Mouse (Mus musculus): ENCODE data around the gene Rit1. TPM values are rescaled to one million over a fixed set of nuclear protein-coding genes. Genes with fewer than 3 reads are reported as not detected.
"Not testable (repeated sequence)": the region's sequence is repeated elsewhere in the genome, so short reads cannot be mapped to it uniquely, and the experiment has no call there.

Gene Rit1
- polyA plus RNA-seq, 1 experiment from 2014 or later = 36.0 TPM

DNA sequence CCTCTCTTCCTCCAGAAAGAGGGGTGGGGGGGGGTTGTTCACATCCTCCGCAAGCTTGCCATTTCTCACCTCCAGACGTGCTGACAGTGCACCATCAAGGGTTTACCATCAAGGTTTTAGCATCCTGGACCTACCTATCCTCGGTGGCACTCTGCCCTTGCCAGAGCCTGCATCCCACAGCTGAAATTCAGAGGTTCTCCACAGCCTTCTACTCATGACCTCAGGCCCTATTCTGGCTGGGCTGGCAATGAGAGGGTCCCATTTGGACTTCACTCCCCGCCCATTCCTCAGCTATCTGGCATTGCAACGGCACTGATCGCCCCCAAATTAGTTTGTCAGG, 55.3 kb downstream of the Rit1 start:
- 6% methylated on average over 3 of the region's 6 CpGs for whole genome bisulfite sequencing
- H3K4me2 ChIP-seq (ENCODE audit: low read depth, severe bottlenecking) = peak overlapping the region; percentile 41
- not testable (repeated sequence) for H3K4me1 ChIP-seq (ENCODE audit: control insufficient read depth, insufficient read depth, low read length); DNase-seq (ENCODE audit: low spot score); H3K36me3 ChIP-seq (ENCODE audit: control insufficient read depth, insufficient read depth, low read length); H3K9ac ChIP-seq (ENCODE audit: low read length); H3K9me3 ChIP-seq (ENCODE audit: control insufficient read depth, low read length); ATAC-seq (ENCODE audit: insufficient number of reproducible peaks, low FRiP score, low TSS enrichment, low read depth); H3K27me3 ChIP-seq (ENCODE audit: control insufficient read depth, insufficient read depth, low read length)
- H3K4me3 ChIP-seq (ENCODE audit: low read depth, low read length) = peak overlapping the region; percentile 34
- H3K27ac ChIP-seq (replicated peaks; ENCODE audit: low read depth, low read length) = peak overlapping the region; percentile 60

DNA sequence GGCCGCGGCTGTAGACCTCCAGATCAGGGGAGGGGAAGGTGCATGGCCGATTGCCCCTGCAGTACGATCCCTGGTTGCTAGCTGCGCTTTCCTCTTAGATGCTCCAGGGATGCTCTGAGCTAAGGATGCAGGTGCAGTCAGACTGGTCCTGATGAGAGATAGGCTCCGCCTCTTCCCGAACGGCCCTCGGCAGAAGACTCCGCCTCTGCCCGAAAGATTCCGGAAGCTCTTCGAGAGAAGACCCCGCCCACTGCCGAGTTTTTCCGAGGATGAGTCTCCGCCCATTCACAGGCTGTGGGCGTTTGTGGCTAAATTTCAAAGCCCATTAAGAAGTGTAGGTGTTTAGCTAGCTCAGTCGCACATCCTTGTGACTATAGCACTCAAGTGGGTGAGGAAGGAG, 55.8 kb downstream of the Rit1 start:
- WGBS = under 1% methylated on average over 17 of the region's 19 CpGs
- H3K4me1 ChIP-seq (ENCODE audit: control insufficient read depth, insufficient read depth, low read length); H3K9ac ChIP-seq (ENCODE audit: low read length); H3K4me3 ChIP-seq (ENCODE audit: low read depth, low read length); H3K27ac ChIP-seq (replicated peaks; ENCODE audit: low read depth, low read length); H3K27me3 ChIP-seq (ENCODE audit: control insufficient read depth, insufficient read depth, low read length); H3K36me3 ChIP-seq (ENCODE audit: control insufficient read depth, insufficient read depth, low read length); H3K9me3 ChIP-seq (ENCODE audit: control insufficient read depth, low read length): not testable (repeated sequence)
- 0 out of 2 replicates have a peak overlapping the region, but pooled peaks have one; percentile 15 for H3K4me2 ChIP-seq (ENCODE audit: low read depth, severe bottlenecking)
- peak; percentile 70 for ATAC-seq (ENCODE audit: insufficient number of reproducible peaks, low FRiP score, low TSS enrichment, low read depth)
- DNase-seq (ENCODE audit: low spot score) = peak; percentile 75

DNA sequence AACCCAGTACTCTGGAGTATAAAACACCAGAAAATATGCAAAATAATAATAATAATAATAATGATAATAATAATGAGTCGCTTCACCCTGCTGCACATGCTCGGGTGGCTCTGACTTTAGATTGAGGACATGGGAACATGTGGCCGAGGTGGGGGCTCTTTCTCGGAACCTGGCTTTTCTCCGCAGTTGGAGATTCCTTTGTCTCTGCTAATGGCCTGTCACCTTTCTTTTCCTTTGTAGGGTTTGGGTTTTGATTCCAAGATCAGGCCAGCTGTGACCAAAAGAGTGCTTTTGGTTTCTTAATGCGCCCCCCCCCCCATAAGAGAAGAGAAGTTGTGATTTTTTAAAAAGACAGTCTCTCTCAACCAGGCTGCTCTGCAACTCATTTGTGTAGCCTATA, 56.5 kb downstream of the Rit1 start:
- not testable (repeated sequence) for H3K4me1 ChIP-seq (ENCODE audit: control insufficient read depth, insufficient read depth, low read length); H3K9me3 ChIP-seq (ENCODE audit: control insufficient read depth, low read length); H3K9ac ChIP-seq (ENCODE audit: low read length); H3K27ac ChIP-seq (replicated peaks; ENCODE audit: low read depth, low read length); H3K36me3 ChIP-seq (ENCODE audit: control insufficient read depth, insufficient read depth, low read length); ATAC-seq (ENCODE audit: insufficient number of reproducible peaks, low FRiP score, low TSS enrichment, low read depth); H3K4me2 ChIP-seq (ENCODE audit: low read depth, severe bottlenecking); H3K27me3 ChIP-seq (ENCODE audit: control insufficient read depth, insufficient read depth, low read length); DNase-seq (ENCODE audit: low spot score); H3K4me3 ChIP-seq (ENCODE audit: low read depth, low read length)
- WGBS = 71% methylated on average over 6 of the region's 6 CpGs

GRCm38 (mm10) chr3:88774939-88775841, 58.6 kb downstream of the Rit1 start, which contains the start of gene Syt11:
Gene Syt11 (minus strand): TSS chr3:88775164.
- Histone ChIP-seq H3K4me2 (ENCODE audit: low read depth, severe bottlenecking) (peak within 1 kb of the TSS; percentile 32), H3K4me3 (ENCODE audit: low read depth, low read length) (peak within 1 kb of the TSS; percentile 30), H3K9ac (ENCODE audit: low read length) (peak within 1 kb of the TSS; percentile 30; the same call in 1 of the 2 replicates)
- not testable (repeated sequence) for H3K27me3 ChIP-seq (ENCODE audit: control insufficient read depth, insufficient read depth, low read length); H3K9me3 ChIP-seq (ENCODE audit: control insufficient read depth, low read length); H3K27ac ChIP-seq (replicated peaks; ENCODE audit: low read depth, low read length); H3K36me3 ChIP-seq (ENCODE audit: control insufficient read depth, insufficient read depth, low read length); H3K4me1 ChIP-seq (ENCODE audit: control insufficient read depth, insufficient read depth, low read length)
- WGBS = 4% methylated on average over 32 of the region's 51 CpGs
- DNase-seq (ENCODE audit: low spot score) = peak; percentile 63
- ATAC-seq (ENCODE audit: insufficient number of reproducible peaks, low FRiP score, low TSS enrichment, low read depth) = peak; percentile 67

Other genes starting within 250 kb of the Rit1 start
- gene Lmna, start 206.9 kb upstream of the Rit1 start, polyA plus RNA-seq (2014; fragmentation: Nextera tagmentation; extraction: Ambion mirVana) = 20.3 and 20.4 TPM in 2 replicates
- 42.6 and 43.5 TPM in 2 replicates for gene Mex3a, start 184.4 kb upstream of the Rit1 start, polyA plus RNA-seq (2014; fragmentation: Nextera tagmentation; extraction: Ambion mirVana)
- gene Rab25, start 168.5 kb upstream of the Rit1 start, polyA plus RNA-seq (2014; fragmentation: Nextera tagmentation; extraction: Ambion mirVana) = 2.4 and 3.1 TPM in 2 replicates
- gene Lamtor2, start 163.8 kb upstream of the Rit1 start, polyA plus RNA-seq (2014; fragmentation: Nextera tagmentation; extraction: Ambion mirVana) = 78.9 and 89.3 TPM in 2 replicates
- 80.1 and 85.3 TPM in 2 replicates for gene Ubqln4, start 163.1 kb upstream of the Rit1 start, polyA plus RNA-seq (2014; fragmentation: Nextera tagmentation; extraction: Ambion mirVana)
- gene Ssr2, start 141.0 kb upstream of the Rit1 start, polyA plus RNA-seq (2014; fragmentation: Nextera tagmentation; extraction: Ambion mirVana) = 220 and 233 TPM in 2 replicates
- gene Arhgef2, start 110.9 kb upstream of the Rit1 start, polyA plus RNA-seq (2014; fragmentation: Nextera tagmentation; extraction: Ambion mirVana) = 132 and 134 TPM in 2 replicates
- not detected in 2 replicates for gene Rxfp4, start 63.7 kb upstream of the Rit1 start, polyA plus RNA-seq (2014; fragmentation: Nextera tagmentation; extraction: Ambion mirVana)
- 110 and 122 TPM in 2 replicates for gene Khdc4, start 31.0 kb upstream of the Rit1 start, polyA plus RNA-seq (2014; fragmentation: Nextera tagmentation; extraction: Ambion mirVana)
- 28.7 and 31.0 TPM in 2 replicates for gene Syt11, start 58.3 kb downstream of the Rit1 start, polyA plus RNA-seq (2014; fragmentation: Nextera tagmentation; extraction: Ambion mirVana)
- 16.6 and 17.9 TPM in 2 replicates for gene Gon4l, start 118.4 kb downstream of the Rit1 start, polyA plus RNA-seq (2014; fragmentation: Nextera tagmentation; extraction: Ambion mirVana)
- gene Msto1, start 197.2 kb downstream of the Rit1 start, polyA plus RNA-seq (2014; fragmentation: Nextera tagmentation; extraction: Ambion mirVana) = 51.5 and 53.3 TPM in 2 replicates
- gene Ash1l, start 233.8 kb downstream of the Rit1 start, polyA plus RNA-seq (2014; fragmentation: Nextera tagmentation; extraction: Ambion mirVana) = 17.8 and 19.2 TPM in 2 replicates
- 167 and 178 TPM in 2 replicates for gene Dap3, start 234.3 kb downstream of the Rit1 start, polyA plus RNA-seq (2014; fragmentation: Nextera tagmentation; extraction: Ambion mirVana)

Measured in limb, embryonic 11.5 days (tissue).